Mouse (Mus musculus) bone marrow macrophage, adult 2 months (primary cell): ENCODE results near the gene Aicda.

ENCODE experiments used
- CTCF ChIP-seq: IDR thresholded peaks from 2 replicates; pipeline ENCODE4 v1.5.1; 2012; ENCODE audit warnings: low read depth, mild to moderate bottlenecking, low read length, moderate library complexity
- POLR2A ChIP-seq: IDR thresholded peaks from 2 replicates; pipeline ENCODE4 v1.6.1; 2012; ENCODE audit warnings: mild to moderate bottlenecking, low read depth, low read length, borderline replicate concordance

GRCm38 (mm10) chr6:122522595-122522994 lies 31.0 kb upstream of the Aicda start:
- TF ChIP-seq CTCF, result no peak
- TF ChIP-seq POLR2A, result no peak
